Mouse (Mus musculus) MEL (cell line): ENCODE measurements at regions not wholly inside any gene's neighbourhood (a gene's known extent, or its start where the extent isn't known, plus 50 kb on each side); places are given as distances from the start of the nearest gene placed in this dataset.

Source experiments
- DNase-seq: peaks from one replicate; pipeline ENCODE4 v3.0.0; 2011; ENCODE audit warnings: low read depth, low spot score
- H3K27ac ChIP-seq: 2 replicates; pipeline ENCODE4 v1.5.1; 2012; ENCODE audit warnings: low read depth, mild to moderate bottlenecking, control low read depth, low read length, moderate library complexity; ENCODE audit not compliant: control insufficient read depth
- H3K27me3 ChIP-seq, 2 experiments: fragments of 150-350 bp in 1 of 2; sonication (generic) in 1 of 2; 2 replicates each; pipeline ENCODE4 v1.6.1; 2012; ENCODE audit warnings: low read length in 2 of 2, mild to moderate bottlenecking in 2 of 2, improper control_type of control experiment in 1 of 2, moderate library complexity in 1 of 2; ENCODE audit not compliant: insufficient read depth in 2 of 2, control insufficient read depth in 1 of 2
- H3K36me3 ChIP-seq, 2 experiments: 2 replicates each; pipeline ENCODE4 v1.6.1; 2012 to 2014; ENCODE audit warnings: low read length in 2 of 2, improper control_type of control experiment in 1 of 2, inconsistent platforms in 1 of 2, mild to moderate bottlenecking in 1 of 2; ENCODE audit not compliant: insufficient read depth in 2 of 2, control insufficient read depth in 1 of 2
- H3K4me1 ChIP-seq, 2 experiments: fragments of 150-350 bp in 1 of 2; sonication (generic) in 1 of 2; 2 replicates each; pipeline ENCODE4 v1.6.1; 2012; ENCODE audit warnings: low read length in 2 of 2, improper control_type of control experiment in 1 of 2, mild to moderate bottlenecking in 1 of 2; ENCODE audit not compliant: insufficient read depth in 2 of 2, control insufficient read depth in 1 of 2
- H3K4me3 ChIP-seq, 2 experiments: fragments of 150-350 bp in 1 of 2; sonication (generic) in 1 of 2; 2 replicates each; pipeline ENCODE4 v1.5.1; 2012; ENCODE audit warnings: low read depth in 2 of 2, low read length in 2 of 2, mild to moderate bottlenecking in 2 of 2, moderate library complexity in 2 of 2, control low read depth in 1 of 2, improper control_type of control experiment in 1 of 2; ENCODE audit not compliant: control insufficient read depth in 1 of 2, insufficient read depth in 1 of 2
- H3K79me2 ChIP-seq: 2 replicates; pipeline ENCODE4 v1.6.1; 2012; ENCODE audit warnings: mild to moderate bottlenecking, low read length, moderate library complexity; ENCODE audit not compliant: control insufficient read depth, poor library complexity, insufficient read depth
- H3K9ac ChIP-seq: 2 replicates; pipeline ENCODE4 v1.6.1; 2012; ENCODE audit warnings: low read depth, mild to moderate bottlenecking, control low read depth, low read length, moderate library complexity; ENCODE audit not compliant: control insufficient read depth, poor library complexity, severe bottlenecking
- H3K9me3 ChIP-seq: fragments of 150-350 bp; sonication (generic); replicated peaks from 2 replicates; pipeline ENCODE4 v1.6.1; 2012; ENCODE audit warnings: mild to moderate bottlenecking, low read length, improper control_type of control experiment, moderate library complexity; ENCODE audit not compliant: insufficient read depth
- CHD1 ChIP-seq: IDR thresholded peaks from 2 replicates; pipeline ENCODE4 v1.6.1; 2012; ENCODE audit warnings: low read depth, mild to moderate bottlenecking, inconsistent platforms, low read length, improper control_type of control experiment
- ELF1 ChIP-seq: IDR thresholded peaks from 2 replicates; pipeline ENCODE4 v1.6.1; 2014; ENCODE audit warnings: low read depth, mild to moderate bottlenecking, inconsistent platforms, low read length, improper control_type of control experiment, moderate library complexity
- ETS1 ChIP-seq: IDR thresholded peaks from 2 replicates; pipeline ENCODE4 v1.6.1; 2012; ENCODE audit warnings: low read depth, mild to moderate bottlenecking, inconsistent platforms, low read length, improper control_type of control experiment, moderate library complexity
- GATA1 ChIP-seq: IDR thresholded peaks from 2 replicates; pipeline ENCODE4 v1.6.1; 2011; ENCODE audit warnings: low read depth, low read length, improper control_type of control experiment
- JUND ChIP-seq: IDR thresholded peaks from 2 replicates; pipeline ENCODE4 v1.6.1; 2011; ENCODE audit warnings: low read depth, mild to moderate bottlenecking, improper control_type of control experiment, low read length
- MAX ChIP-seq: IDR thresholded peaks from 2 replicates; pipeline ENCODE4 v1.6.1; 2011; ENCODE audit warnings: low read length, improper control_type of control experiment
- MAZ ChIP-seq: IDR thresholded peaks from 2 replicates; pipeline ENCODE4 v1.6.1; 2012; ENCODE audit warnings: low read depth, mild to moderate bottlenecking, inconsistent platforms, low read length, improper control_type of control experiment
- MXI1 ChIP-seq: IDR thresholded peaks from 2 replicates; pipeline ENCODE4 v1.6.1; 2011; ENCODE audit warnings: mild to moderate bottlenecking, low read depth, low read length, improper control_type of control experiment
- MYB ChIP-seq: IDR thresholded peaks from 2 replicates; pipeline ENCODE4 v1.6.1; 2011; ENCODE audit warnings: mild to moderate bottlenecking, low read depth, low read length, improper control_type of control experiment
- NELFE ChIP-seq: IDR thresholded peaks from 2 replicates; pipeline ENCODE4 v1.6.1; 2011; ENCODE audit warnings: low read depth, low read length, improper control_type of control experiment
- NRF1 ChIP-seq: IDR thresholded peaks from 2 replicates; pipeline ENCODE4 v1.6.1; 2014; ENCODE audit warnings: low read depth, mild to moderate bottlenecking, inconsistent platforms, low read length, improper control_type of control experiment, moderate library complexity; ENCODE audit not compliant: poor library complexity, insufficient read depth, severe bottlenecking
- POLR2A ChIP-seq, 2 experiments: IDR thresholded peaks; 2 replicates each; pipeline ENCODE4 v1.6.1; 2011 to 2012; ENCODE audit warnings: low read length in 2 of 2, mild to moderate bottlenecking in 2 of 2, control low read depth in 1 of 2, improper control_type of control experiment in 1 of 2, low read depth in 1 of 2, moderate library complexity in 1 of 2; ENCODE audit not compliant: control insufficient read depth in 1 of 2, insufficient read depth in 1 of 2, poor library complexity in 1 of 2
- POLR2AphosphoS2 ChIP-seq: IDR thresholded peaks from 2 replicates; pipeline ENCODE4 v1.6.1; 2011; ENCODE audit warnings: low read length, improper control_type of control experiment
- POLR2AphosphoS5 ChIP-seq: IDR thresholded peaks from 2 replicates; pipeline ENCODE4 v1.6.1; 2012; ENCODE audit warnings: low read depth, borderline replicate concordance, mild to moderate bottlenecking, inconsistent platforms, low read length, moderate library complexity, mixed read lengths
- RAD21 ChIP-seq: IDR thresholded peaks from 2 replicates; pipeline ENCODE4 v1.6.1; 2011; ENCODE audit warnings: mild to moderate bottlenecking, low read depth, low read length, improper control_type of control experiment
- TAL1 ChIP-seq: IDR thresholded peaks from 2 replicates; pipeline ENCODE4 v1.6.1; 2012; ENCODE audit warnings: mild to moderate bottlenecking, inconsistent platforms, low read length, moderate library complexity, mixed read lengths
- TCF12 ChIP-seq: IDR thresholded peaks from 2 replicates; pipeline ENCODE4 v1.6.1; 2014; ENCODE audit warnings: low read depth, mild to moderate bottlenecking, inconsistent platforms, low read length, improper control_type of control experiment, moderate library complexity
- UBTF ChIP-seq: IDR thresholded peaks from 2 replicates; pipeline ENCODE4 v1.6.1; 2012; ENCODE audit warnings: low read depth, mild to moderate bottlenecking, inconsistent platforms, low read length, improper control_type of control experiment, moderate library complexity, borderline replicate concordance; ENCODE audit not compliant: insufficient read depth
- USF1 ChIP-seq: IDR thresholded peaks from 2 replicates; pipeline ENCODE4 v1.6.1; 2014; ENCODE audit warnings: low read depth, mild to moderate bottlenecking, inconsistent platforms, low read length, improper control_type of control experiment, moderate library complexity
- ZKSCAN1 ChIP-seq: IDR thresholded peaks from 2 replicates; pipeline ENCODE4 v1.6.1; 2012; ENCODE audit warnings: low read depth, mild to moderate bottlenecking, inconsistent platforms, low read length, improper control_type of control experiment, moderate library complexity
- ZMIZ1 ChIP-seq: IDR thresholded peaks from 2 replicates; pipeline ENCODE4 v1.6.1; 2012; ENCODE audit warnings: low read depth, mild to moderate bottlenecking, inconsistent platforms, low read length, improper control_type of control experiment, moderate library complexity
- ZNF384 ChIP-seq: IDR thresholded peaks from 2 replicates; pipeline ENCODE4 v1.6.1; 2012; ENCODE audit warnings: low read depth, mild to moderate bottlenecking, inconsistent platforms, low read length, improper control_type of control experiment

- TF ChIP-seq TCF12 (no peak), MYB (no peak), MAX (no peak), USF1 (no peak), CHD1 (no peak), ZNF384 (no peak), POLR2AphosphoS5 (no peak), ETS1 (no peak), UBTF (no peak), JUND (no peak), MAZ (no peak), POLR2A (IDR thresholded peaks at IDR 0.05; ENCODE audit: control insufficient read depth in 1 of 2, insufficient read depth in 1 of 2, low read depth in 1 of 2, low read length in 2 of 2, poor library complexity in 1 of 2) (no peak), TAL1 (no peak), ELF1 (no peak), GATA1 (no peak), NRF1 (no peak), NELFE (no peak)
- no peaks in the 10 kb centered on the region for H3K9me3 ChIP-seq
- no peaks in the 10 kb centered on the region for H3K79me2 ChIP-seq
- H3K9ac ChIP-seq = no peak overlapping the region
- no peak overlapping the region for H3K27ac ChIP-seq
- H3K4me1 ChIP-seq = no peaks in the 10 kb centered on the region
- no peaks in the 10 kb centered on the region for H3K27me3 ChIP-seq
- H3K36me3 ChIP-seq = no peaks in the 10 kb centered on the region
- H3K4me3 ChIP-seq = no peak overlapping the region
- no peak for DNase-seq
Observed at GRCm38 (mm10) chr5:133683021-133683420, 416.5 kb upstream of the Castor2 start.

- H3K79me2 ChIP-seq = no peaks in the 10 kb centered on the region
- no peaks in the 10 kb centered on the region for H3K27me3 ChIP-seq
- no peaks in the 10 kb centered on the region for H3K36me3 ChIP-seq
- TF ChIP-seq MAZ (no peak), GATA1 (no peak), POLR2A (IDR thresholded peaks at IDR 0.05; ENCODE audit: control insufficient read depth in 1 of 2, insufficient read depth in 1 of 2, low read depth in 1 of 2, low read length in 2 of 2, poor library complexity in 1 of 2) (no peak), CHD1 (no peak), ELF1 (no peak), MXI1 (no peak), MYB (no peak), ZKSCAN1 (no peak), ZMIZ1 (no peak), POLR2AphosphoS2 (no peak), RAD21 (no peak), USF1 (no peak), TCF12 (no peak)
- TF ChIP-seq, all 39 proteins: peak for 0
- Histone ChIP-seq H3K9ac (no peak overlapping the region), H3K4me3 (no peak overlapping the region), H3K9me3 (no peaks in the 10 kb centered on the region), H3K4me1 (no peaks in the 10 kb centered on the region), H3K27ac (no peak overlapping the region)
- DNase-seq = no peak
Observed at GRCm38 (mm10) chr5:133676791-133677450, 422.6 kb upstream of the Castor2 start.
